Mouse (Mus musculus) kidney, adult 2 months (tissue): ENCODE results near the gene Abcg1. TPM values are rescaled to one million over a fixed set of nuclear protein-coding genes. Genes with fewer than 3 reads are reported as not detected.
A peak's percentile ranks its signal among the peaks of the same experiment; 100 is the strongest.

Experiments used
- DNase-seq: peaks from one replicate; pipeline ENCODE4 v3.0.0; 2021
- H3K27ac ChIP-seq: fragments of 200-500 bp; 2 replicates; pipeline ENCODE4 v1.5.1; 2012; ENCODE audit warnings: low read depth, low read length, control low read depth, inconsistent platforms; ENCODE audit not compliant: insufficient read depth
- H3K27me3 ChIP-seq: fragments of 200-500 bp; replicated peaks from 2 replicates; pipeline ENCODE4 v1.6.1; 2012; ENCODE audit warnings: mild to moderate bottlenecking, moderate library complexity, low read length, inconsistent platforms; ENCODE audit not compliant: control insufficient read depth, insufficient read depth
- H3K36me3 ChIP-seq: fragments of 200-500 bp; 2 replicates; pipeline ENCODE4 v1.6.1; 2012; ENCODE audit warnings: mild to moderate bottlenecking, moderate library complexity, low read length, inconsistent platforms; ENCODE audit not compliant: control insufficient read depth, insufficient read depth
- H3K4me1 ChIP-seq: fragments of 200-500 bp; 2 replicates; pipeline ENCODE4 v1.6.1; 2011; ENCODE audit warnings: low read length; ENCODE audit not compliant: control insufficient read depth, insufficient read depth
- H3K4me3 ChIP-seq: fragments of 200-500 bp; 2 replicates; pipeline ENCODE4 v1.5.1; 2011; ENCODE audit warnings: mild to moderate bottlenecking, low read depth, low read length, control low read depth; ENCODE audit not compliant: insufficient read depth
- CTCF ChIP-seq: fragments of 200-500 bp; conservative IDR thresholded peaks from 2 replicates; pipeline ENCODE4 v1.5.1; 2011; ENCODE audit warnings: low read depth, mild to moderate bottlenecking, control low read depth, low read length, moderate library complexity, mixed read lengths; ENCODE audit not compliant: insufficient read depth, insufficient read length
- POLR2A ChIP-seq: fragments of 200-500 bp; IDR thresholded peaks from one replicate; pipeline ENCODE4 v1.6.1; 2011; ENCODE audit warnings: low read depth, low read length, control low read depth
- WGBS: fragments of 180-500 bp; shearing (Covaris S2); methylation state at CpG from one replicate; pipeline ENCODE4 v1.1.7; 2018; 5-methylcytosine and 5-hydroxymethylcytosine counted together
- polyA plus RNA-seq: library from polyadenylated mRNA; depleted of rRNA; stranded (reverse); fragments of >200 nt; gene quantifications from 2 replicates; pipeline ENCODE4 v1.2.3, GENCODE M21; 2012

The Abcg1 gene
- polyA plus RNA-seq, 1 experiment, result 8.2 TPM

DNA sequence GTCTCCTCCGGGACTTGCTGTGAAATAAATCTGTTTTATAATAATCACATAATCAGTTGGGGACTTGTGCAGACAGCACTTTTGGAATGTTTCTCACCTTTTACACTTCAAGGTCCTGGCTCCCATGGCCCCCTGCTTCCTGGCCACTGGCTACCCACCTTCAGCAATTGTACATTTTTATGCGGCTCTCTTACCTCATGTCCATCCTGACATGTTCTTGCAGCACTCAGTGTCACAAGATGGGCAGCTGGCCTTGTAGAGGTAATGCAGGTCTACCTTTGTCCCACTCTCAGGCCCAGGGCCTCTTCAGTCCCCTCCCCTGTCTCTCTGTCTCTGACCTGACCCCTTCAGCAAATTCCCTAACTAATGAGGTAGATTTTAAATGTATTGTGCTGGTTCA is 39.4 kb downstream of the Abcg1 start:
- Histone ChIP-seq H3K27ac (no peak overlapping the region), H3K4me3 (no peak overlapping the region), H3K27me3 (no peaks in the 10 kb centered on the region), H3K36me3 (no peaks in the 10 kb centered on the region), H3K4me1 (no peaks in the 10 kb centered on the region)
- no peak for TF ChIP-seq CTCF
- TF ChIP-seq POLR2A, result no peak
- no peak for DNase-seq
- 98% methylated on average over 2 of the region's 2 CpGs for WGBS

DNA sequence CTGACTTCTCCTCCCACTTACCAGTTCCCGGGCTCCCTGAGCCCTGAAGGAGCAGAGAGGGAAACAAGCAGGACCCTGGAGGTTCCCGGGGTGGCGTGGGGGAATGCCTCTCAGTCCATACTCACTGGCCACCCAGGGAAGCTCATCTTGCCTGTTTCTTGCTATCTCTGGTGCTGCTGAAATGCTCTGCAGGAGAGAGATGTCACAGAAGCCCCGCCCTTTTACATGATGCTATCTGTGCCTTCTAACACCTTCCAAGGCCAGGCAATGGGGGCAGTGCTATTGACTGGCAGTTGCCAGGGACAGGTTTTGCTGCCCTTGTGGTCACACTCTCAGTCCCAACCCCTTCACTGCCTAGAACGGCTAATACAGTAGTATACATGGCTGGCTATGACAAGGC is 41.3 kb downstream of the Abcg1 start:
- no peaks in the 10 kb centered on the region for H3K36me3 ChIP-seq
- 63% methylated on average over 5 of the region's 5 CpGs for WGBS

DNA sequence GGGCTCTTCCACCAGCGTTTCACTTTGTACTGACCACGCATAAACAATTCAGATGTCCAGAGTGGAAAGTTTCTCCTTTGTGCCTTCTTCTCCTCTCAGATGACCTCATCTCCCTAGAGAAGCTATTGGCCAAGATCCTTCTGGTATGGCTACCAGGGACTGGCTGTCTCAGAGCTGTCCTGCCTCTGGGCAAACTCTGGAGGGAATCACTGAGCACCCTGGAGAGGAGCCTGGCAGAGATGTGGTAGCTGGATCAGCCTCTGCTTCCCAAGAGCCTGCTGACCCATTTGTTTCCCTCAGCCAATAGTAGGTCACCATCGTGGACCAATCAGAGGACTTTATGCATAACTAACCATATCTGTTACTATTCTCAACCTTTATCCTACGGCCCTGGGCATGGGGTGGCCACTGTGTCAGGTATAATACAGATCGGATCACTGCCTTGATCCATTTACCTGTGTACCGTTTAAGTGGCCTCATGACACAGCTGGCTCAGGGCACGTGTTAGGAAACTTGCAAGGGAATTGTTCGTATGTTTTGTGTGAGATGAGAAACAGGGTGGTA is 45.6 kb downstream of the Abcg1 start:
- no peak for DNase-seq
- no peak overlapping the region for H3K27ac ChIP-seq
- H3K36me3 ChIP-seq, result no peaks in the 10 kb centered on the region
- no peaks in the 10 kb centered on the region for H3K4me1 ChIP-seq
- TF ChIP-seq POLR2A, result no peak
- no peak for TF ChIP-seq CTCF
- WGBS, result 84% methylated on average over 8 of the region's 8 CpGs
- H3K4me3 ChIP-seq, result no peak overlapping the region
- no peaks in the 10 kb centered on the region for H3K27me3 ChIP-seq

More for the DNA sequence above, 41.3 kb downstream of the Abcg1 start:
- no peak for TF ChIP-seq POLR2A
- TF ChIP-seq CTCF, result no peak
- H3K27ac ChIP-seq, result no peak overlapping the region
- H3K27me3 ChIP-seq, result no peaks in the 10 kb centered on the region
- DNase-seq, result no peak
- no peak overlapping the region for H3K4me3 ChIP-seq
- no peaks in the 10 kb centered on the region for H3K4me1 ChIP-seq

DNA sequence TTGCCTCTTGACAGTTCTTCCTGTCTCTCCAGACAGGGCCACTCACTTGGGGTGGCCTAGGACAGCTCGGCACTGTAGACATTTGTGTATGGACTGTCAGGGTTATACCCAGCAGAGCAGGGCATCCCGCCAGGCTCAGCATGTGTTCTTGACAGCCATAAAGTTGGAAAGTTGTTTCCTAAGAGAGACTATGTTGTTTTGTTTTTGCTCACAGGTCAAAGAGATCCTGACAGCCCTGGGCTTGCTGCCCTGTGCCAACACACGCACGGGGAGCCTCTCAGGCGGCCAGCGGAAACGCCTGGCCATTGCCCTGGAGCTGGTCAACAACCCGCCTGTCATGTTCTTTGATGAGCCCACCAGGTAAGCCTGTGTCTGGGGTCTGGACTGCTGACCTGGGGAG is 46.3 kb downstream of the Abcg1 start:
- WGBS, result 79% methylated on average over 8 of the region's 8 CpGs
- Histone ChIP-seq H3K27me3 (no peaks in the 10 kb centered on the region), H3K36me3 (no peaks in the 10 kb centered on the region), H3K4me1 (no peaks in the 10 kb centered on the region), H3K4me3 (no peak overlapping the region), H3K27ac (no peak overlapping the region)
- no peak for DNase-seq
- TF ChIP-seq POLR2A (no peak), CTCF (no peak)

DNA sequence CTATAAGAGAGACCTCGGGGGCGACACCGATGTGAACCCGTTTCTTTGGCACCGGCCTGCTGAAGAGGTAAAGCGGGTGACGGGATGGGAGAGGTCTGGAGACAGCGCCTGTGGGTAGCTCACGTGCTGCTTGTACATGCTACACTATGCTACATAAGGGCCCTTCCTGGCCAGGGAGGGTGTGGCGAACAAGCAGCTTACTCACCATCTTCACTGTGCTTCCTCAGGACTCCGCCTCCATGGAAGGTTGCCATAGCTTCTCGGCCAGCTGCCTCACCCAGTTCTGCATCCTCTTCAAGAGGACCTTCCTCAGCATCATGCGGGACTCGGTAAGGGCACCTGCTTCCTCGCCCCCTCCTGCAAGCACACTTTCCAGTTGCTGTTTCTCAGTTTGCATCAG is 50.9 kb downstream of the Abcg1 start:
- Histone ChIP-seq H3K4me1 (no peaks in the 10 kb centered on the region), H3K4me3 (no peak overlapping the region), H3K27ac (no peak overlapping the region), H3K36me3 (no peaks in the 10 kb centered on the region), H3K27me3 (no peaks in the 10 kb centered on the region)
- 88% methylated on average over 15 of the region's 15 CpGs for WGBS
- TF ChIP-seq CTCF (no peak), POLR2A (no peak)
- DNase-seq, result peak; percentile 16

DNA sequence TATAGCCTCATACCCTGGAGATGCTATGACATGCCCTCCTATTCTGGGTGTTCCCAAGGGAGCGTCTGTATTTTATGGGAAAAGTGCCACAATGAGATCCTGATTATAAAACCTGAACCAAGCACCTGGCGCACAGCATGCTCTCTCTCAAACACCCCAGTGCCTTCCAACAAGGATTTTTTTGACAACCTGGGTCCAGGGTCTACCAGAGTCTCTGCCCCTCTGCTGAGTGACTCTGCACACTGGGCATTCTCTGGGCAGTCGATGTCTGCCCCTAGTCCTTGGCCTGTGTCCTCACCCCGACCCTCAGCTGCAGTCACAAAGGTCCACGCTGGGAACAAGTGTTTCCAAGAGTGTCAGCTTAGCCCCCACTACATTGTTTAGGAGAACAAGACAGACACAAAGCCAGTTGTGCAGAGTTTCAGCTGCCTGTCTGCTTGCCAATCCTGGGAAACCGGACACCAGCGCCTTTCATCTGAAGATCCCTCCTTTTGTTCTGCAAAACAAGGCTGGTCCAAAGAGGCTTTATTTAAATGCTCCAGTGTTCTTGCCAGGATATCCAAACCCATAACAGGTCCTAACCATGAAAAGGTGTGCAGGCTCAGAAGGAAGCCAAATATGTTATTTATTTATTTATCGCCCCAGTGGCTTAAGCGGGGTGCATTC is 55.8 kb downstream of the Abcg1 start:
- Histone ChIP-seq H3K27ac (no peak overlapping the region), H3K4me1 (no peaks in the 10 kb centered on the region), H3K4me3 (no peak overlapping the region), H3K27me3 (no peaks in the 10 kb centered on the region), H3K36me3 (no peaks in the 10 kb centered on the region)
- DNase-seq, result no peak
- TF ChIP-seq POLR2A, result no peak
- TF ChIP-seq CTCF, result no peak
- WGBS, result 69% methylated on average over 9 of the region's 9 CpGs

DNA sequence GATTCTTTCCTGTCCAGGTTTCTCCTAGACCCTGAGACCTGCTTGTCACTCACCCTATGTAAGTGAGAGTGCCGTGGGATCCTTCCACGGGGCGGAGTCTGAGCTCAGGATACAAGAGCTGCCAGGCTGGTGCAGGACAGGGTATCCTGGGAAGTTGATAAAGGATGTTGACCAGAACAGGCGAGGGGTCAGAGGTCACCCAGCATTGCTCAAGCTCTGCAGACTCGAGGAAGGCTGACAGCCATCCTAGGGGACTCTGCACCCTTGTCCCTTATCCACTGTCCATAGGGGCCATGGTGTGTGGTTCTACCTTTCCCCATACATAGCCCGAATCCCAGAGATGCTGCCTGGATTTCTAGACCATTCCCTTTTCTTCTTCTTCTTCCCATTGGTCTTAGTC is 58.6 kb downstream of the Abcg1 start:
- 65% methylated on average over 6 of the region's 6 CpGs for WGBS
- DNase-seq, result no peak
- Histone ChIP-seq H3K4me1 (no peaks in the 10 kb centered on the region), H3K36me3 (no peaks in the 10 kb centered on the region), H3K27me3 (no peaks in the 10 kb centered on the region), H3K4me3 (no peak overlapping the region), H3K27ac (no peak overlapping the region)
- no peak for TF ChIP-seq POLR2A
- TF ChIP-seq CTCF, result no peak
